Mouse (Mus musculus) brain, embryonic 18.5 days (tissue): ENCODE measurements around the gene Hormad2.

ENCODE experiments used
- DNase-seq: peaks from one replicate; pipeline ENCODE4 v3.0.0-alpha.2; 2012; ENCODE audit warnings: low read depth, low spot score

Hormad2 gene

GRCm38 (mm10) chr11:4440978-4441377 lies at the start of gene Hormad2:
Gene Hormad2 (minus strand): TSS chr11:4441105.
- no peak for DNase-seq

- no peak for DNase-seq
Observed at GRCm38 (mm10) chr11:4489207-4489606, 48.3 kb upstream of the Hormad2 start.

DNA sequence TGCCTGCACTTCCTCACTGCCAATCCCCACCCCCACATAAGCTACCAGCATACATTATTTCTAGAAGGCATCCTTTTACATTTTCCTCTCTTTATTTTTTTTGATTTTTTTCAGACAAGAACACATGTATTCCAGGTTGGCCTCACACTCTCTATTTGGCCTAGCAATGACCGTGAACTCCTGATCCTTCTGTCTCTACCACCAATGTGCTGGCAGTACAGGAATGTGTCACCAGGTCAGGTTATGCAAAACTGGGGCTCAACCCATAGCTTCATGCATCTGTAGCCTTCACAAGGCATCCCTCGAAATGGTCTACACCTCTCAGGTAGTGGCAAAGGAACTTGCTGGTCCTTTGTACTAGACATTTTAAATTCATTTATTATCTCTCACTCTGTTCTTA lies 47.9 kb upstream of the Hormad2 start:
- no peak for DNase-seq

DNA sequence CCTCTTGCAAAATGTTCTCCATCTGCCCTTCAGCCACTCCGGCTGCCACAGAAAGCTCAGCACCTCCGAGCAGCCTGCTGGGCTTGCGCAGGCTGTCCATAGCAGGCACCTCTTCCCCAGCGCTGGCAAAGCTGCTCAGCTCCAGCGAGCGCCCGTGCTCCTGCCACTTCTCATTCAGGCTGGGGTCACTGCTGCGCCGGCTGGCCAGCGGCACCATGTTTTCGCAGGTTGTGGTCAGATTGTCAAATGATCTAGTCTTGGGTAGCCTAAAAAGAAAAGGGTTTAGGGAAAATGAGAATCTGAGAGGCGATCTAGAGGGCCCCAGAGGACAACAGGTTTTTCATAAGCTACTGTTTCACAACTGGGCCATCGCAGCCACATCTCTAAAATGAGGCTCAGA lies 47.5 kb upstream of the Hormad2 start:
- no peak for DNase-seq

GRCm38 (mm10) chr11:4487401-4487965 lies 46.6 kb upstream of the Hormad2 start:
- peak; percentile 16 for DNase-seq

- no peak for DNase-seq
Observed at GRCm38 (mm10) chr11:4484541-4484940, 43.6 kb upstream of the Hormad2 start.

- DNase-seq: no peak
Observed at GRCm38 (mm10) chr11:4482641-4483040, 41.7 kb upstream of the Hormad2 start.

GRCm38 (mm10) chr11:4476184-4476697 lies 35.3 kb upstream of the Hormad2 start:
- no peak for DNase-seq

GRCm38 (mm10) chr11:4472464-4473179 lies 31.7 kb upstream of the Hormad2 start:
- DNase-seq: no peak

DNA sequence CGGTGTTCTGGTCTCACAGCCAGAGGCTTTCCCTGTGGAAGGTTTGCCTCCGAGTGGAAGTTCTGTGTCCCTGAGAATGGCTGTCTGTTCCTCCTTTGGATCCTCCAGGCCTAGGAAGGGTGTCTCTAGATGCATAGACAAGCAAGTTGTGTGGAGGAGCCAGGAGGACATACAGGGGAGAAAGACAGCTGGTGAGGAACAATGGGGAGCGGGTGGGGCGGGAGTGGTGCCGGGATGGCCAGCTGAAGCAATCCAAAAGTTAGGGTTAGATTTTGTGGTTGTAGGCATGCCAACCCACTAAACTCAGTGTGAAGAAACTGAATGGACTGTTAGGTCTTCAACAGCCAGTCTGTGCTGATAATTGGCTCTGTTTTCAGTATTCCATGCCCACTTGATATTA lies 30.8 kb upstream of the Hormad2 start:
- DNase-seq: no peak

GRCm38 (mm10) chr11:4471251-4471650 lies 30.3 kb upstream of the Hormad2 start:
- DNase-seq: no peak

GRCm38 (mm10) chr11:4469091-4469490 lies 28.2 kb upstream of the Hormad2 start:
- DNase-seq: no peak

GRCm38 (mm10) chr11:4467436-4467835 lies 26.5 kb upstream of the Hormad2 start:
- no peak for DNase-seq

GRCm38 (mm10) chr11:4466191-4466590 lies 25.3 kb upstream of the Hormad2 start:
- no peak for DNase-seq

- no peak for DNase-seq
Observed at GRCm38 (mm10) chr11:4464616-4465015, 23.7 kb upstream of the Hormad2 start.

DNA sequence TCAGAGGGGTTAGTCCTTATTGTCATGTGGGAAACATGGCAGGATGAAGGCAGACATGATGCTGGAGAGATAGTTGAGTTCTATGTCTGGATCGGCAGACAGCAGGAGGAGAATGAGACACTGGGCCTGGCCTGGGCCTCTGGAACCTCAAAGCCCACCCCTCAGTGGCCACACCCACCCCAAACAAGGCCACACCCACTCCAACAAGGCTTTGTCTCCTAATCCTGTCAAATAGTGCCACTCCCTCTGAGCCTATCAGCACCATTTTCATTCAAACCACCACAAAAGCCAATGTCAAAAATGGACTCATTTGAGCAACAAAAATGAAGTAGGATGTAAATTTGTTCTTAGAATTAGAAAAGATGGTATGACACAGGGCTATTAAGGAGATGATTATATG lies 23.3 kb upstream of the Hormad2 start:
- DNase-seq: no peak

GRCm38 (mm10) chr11:4462868-4463267 lies 22.0 kb upstream of the Hormad2 start:
- no peak for DNase-seq

- no peak for DNase-seq
Observed at GRCm38 (mm10) chr11:4461154-4461553, 20.2 kb upstream of the Hormad2 start.

DNA sequence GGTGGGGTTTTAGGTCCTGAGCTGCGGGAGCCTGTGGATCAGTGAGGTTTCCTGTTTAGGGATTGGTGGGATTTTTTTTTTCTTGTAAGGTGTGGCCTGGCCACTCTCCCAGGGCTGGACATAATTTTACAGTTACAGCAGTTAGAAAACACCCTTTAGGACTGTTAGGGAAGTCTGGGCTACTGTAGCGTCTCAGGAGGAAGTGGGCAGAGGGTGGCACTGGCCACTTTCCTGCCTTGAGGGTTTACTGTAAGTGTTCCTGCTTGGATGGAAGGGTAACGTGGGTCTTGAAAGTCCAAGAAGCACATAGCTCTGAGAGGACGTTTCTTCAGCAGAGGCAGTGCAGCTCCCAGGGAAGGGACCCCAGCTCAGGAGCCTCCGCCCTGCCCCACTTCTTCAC lies 19.7 kb upstream of the Hormad2 start:
- DNase-seq: no peak

DNA sequence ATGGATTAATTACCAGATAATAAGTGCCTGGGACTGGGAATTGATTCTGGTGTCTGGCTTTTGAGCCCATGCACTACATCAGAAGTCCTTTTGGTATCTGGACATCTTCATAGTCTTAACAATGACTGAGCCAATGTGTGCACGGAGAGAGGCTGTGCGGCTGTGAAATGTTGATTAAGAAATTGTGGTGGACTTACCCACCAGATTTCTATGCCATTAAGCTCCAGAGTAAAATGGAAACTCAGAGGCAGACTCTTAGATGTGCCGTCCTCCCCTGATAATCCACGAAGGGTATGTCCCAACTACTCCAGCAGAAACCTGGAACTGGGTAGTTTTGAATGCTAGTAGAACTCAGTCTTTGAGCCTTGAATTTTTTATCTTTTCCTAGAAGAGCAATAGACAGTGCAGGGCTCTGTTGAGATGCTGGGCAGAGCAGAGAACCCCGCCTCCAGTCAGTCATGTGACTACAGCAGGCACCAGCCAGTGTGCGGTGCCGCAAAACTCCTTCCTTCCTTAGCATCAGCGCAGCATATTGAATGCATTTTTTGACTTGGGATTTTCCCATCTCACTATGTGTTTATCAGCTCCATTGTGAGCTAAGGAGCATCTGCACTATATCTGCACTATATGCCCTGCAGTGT lies 14.1 kb upstream of the Hormad2 start:
- DNase-seq: no peak

GRCm38 (mm10) chr11:4452467-4453184 lies 11.7 kb upstream of the Hormad2 start:
- no peak for DNase-seq

DNA sequence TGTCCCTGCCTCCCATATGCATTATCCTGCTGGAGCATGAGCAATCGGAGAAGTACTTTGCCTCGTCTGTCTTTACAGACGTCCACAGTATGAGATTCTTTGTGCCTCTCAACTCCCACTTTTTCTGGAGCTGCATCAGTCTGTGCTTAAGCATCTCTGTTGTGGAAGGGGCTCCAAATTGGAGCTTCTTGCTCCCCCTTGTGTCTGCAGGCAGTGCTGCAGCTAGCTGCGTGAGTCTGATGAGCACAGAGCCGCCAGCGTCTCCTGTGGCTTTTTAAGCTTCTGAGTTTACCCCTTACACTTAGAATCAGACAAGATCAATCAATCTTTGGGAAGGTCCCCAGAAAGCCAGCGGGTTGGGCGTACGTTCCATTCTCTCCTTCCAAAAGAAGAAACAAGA lies 10.2 kb upstream of the Hormad2 start:
- DNase-seq: no peak
